Mouse (Mus musculus) bone marrow, adult 2 months (tissue): Measurements from ENCODE around the gene Gm49366.

Source experiments
- CTCF ChIP-seq: fragments of 200-500 bp; IDR thresholded peaks from 2 replicates; pipeline ENCODE4 v1.5.1; 2011; ENCODE audit warnings: low read length, control low read depth; ENCODE audit not compliant: control insufficient read depth, insufficient read depth
- POLR2A ChIP-seq: fragments of 200-500 bp; IDR thresholded peaks from 2 replicates; pipeline ENCODE4 v1.6.1; 2011; ENCODE audit warnings: low read depth, mild to moderate bottlenecking, control low read depth, low read length, borderline replicate concordance; ENCODE audit not compliant: control insufficient read depth

- TF ChIP-seq POLR2A (no peak), CTCF (no peak)
These were observed 49.4 kb upstream of the Gm49366 start for GRCm38 (mm10) chr12:83989378-83989777.
